Mouse (Mus musculus): ENCODE data around the gene Nek1. TPM values are rescaled to one million over a fixed set of nuclear protein-coding genes. Genes with fewer than 3 reads are reported as not detected.
"Not testable (repeated sequence)": the region's sequence is repeated elsewhere in the genome, so short reads cannot be mapped to it uniquely, and the experiment has no call there.

Gene Nek1
- total RNA-seq, 4 experiments from 2014 or later, result 2.7 to 4.8 (median 3.7) TPM

DNA sequence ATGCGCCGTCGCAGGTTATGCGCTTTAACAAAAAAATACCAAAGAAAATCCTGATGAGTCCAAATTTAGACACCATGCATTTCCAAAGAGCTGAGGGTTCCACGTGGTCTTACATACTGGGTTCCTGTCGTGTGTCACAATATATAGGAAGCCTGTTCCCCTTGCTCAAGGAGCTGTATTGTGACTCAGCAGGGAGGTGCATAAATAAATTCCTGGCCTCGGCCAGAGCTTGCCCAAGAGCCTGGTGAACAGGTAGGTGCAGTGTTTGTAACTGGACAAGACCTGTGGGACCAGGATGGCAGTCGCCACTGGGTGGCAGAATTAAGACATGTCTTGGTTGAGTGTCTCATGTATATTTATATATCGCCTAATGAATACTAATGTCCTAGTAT, 9.3 kb upstream of the Nek1 start:
- DNase-seq (ENCODE audit: low spot score in 2 of 2), result peak; percentile 25 to 42

DNA sequence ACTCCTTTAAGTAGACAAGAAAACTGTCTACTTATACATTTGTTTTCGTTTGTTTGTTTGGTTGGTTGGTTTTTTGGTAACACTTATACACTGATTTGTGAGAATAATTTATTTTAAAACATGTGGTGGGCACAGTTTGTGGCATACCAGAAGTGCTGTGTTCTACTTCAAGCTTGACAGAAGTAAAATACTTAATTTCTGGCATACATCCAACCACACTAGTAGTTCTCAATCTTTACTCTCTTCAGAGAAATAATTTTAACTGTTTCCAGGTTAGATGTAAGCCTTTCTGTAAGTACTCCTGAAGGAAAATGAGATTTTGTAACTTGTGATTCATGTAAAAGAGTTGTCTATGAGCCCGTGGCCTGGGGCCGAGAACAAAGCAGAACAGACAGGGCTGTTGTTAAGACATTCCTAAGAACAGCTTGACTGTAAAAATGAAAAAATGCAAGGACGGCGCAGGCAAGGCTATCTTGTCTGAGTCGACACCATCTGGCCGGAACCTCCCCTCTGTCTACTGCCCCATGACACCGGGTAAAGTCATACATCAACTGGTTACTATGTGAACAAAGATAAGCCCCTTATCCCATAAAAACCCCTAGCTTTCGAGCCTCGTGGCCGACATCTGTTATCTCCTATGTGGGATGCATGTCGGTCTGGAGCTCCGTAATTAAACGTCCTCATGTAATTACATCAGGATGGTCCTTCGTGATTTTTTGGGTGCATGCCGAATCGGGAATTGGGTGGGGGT, 8.6 kb upstream of the Nek1 start:
- not testable (repeated sequence) for DNase-seq (ENCODE audit: low spot score in 2 of 2)

- peak in 1 of 2 experiments; percentile 67 for DNase-seq (ENCODE audit: low spot score in 2 of 2)
These were observed 460 bp upstream of the Nek1 start for GRCm38 (mm10) chr8:60992561-60992909.

GRCm38 (mm10) chr8:60993639-60993986, 618 bp downstream of the Nek1 start:
- DNase-seq (ENCODE audit: low spot score in 2 of 2), result no peak

DNA sequence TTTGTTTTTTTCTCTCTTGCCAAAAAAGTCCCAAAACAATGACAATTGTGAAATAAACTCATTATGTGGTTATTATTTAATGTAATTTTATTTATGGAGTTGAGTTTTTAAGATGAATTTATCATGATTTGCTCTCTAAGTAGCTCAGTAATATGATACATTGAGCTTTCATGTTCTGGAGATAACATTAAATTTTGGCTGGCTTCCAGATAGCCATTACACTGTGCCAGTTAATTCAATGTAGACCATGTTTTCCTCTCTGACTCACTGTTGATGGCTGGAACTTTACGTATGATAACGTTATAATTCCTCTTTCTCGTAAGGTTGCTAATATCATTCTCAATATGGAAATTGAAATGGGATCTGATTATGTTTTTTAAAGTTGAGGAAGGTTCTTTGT, 3.5 kb downstream of the Nek1 start:
- DNase-seq (ENCODE audit: low spot score in 2 of 2), result no peak

DNA sequence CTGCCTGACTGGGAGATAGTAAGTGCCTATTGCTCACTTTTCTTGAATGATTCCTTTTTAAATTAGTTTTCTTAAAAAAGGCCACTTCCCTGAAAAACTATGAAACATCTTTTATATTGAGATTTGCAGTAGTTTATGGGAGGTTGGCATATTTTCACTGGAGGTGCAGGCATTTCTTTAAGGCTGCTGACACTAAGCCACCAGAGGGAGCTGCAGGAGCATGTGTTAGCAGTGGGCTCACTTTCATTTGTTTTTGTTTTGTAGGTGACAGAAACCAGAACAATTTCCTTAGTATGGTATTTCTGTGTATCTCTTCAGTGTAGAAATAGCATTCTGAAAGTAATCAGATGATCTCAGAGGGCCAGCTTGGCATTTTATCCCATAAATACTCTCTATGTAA, 49.0 kb downstream of the Nek1 start:
- no peak for DNase-seq (ENCODE audit: low spot score in 2 of 2)

- no peak for DNase-seq (ENCODE audit: low spot score in 2 of 2)
These were observed 50.9 kb downstream of the Nek1 start for GRCm38 (mm10) chr8:61043874-61044273.

DNA sequence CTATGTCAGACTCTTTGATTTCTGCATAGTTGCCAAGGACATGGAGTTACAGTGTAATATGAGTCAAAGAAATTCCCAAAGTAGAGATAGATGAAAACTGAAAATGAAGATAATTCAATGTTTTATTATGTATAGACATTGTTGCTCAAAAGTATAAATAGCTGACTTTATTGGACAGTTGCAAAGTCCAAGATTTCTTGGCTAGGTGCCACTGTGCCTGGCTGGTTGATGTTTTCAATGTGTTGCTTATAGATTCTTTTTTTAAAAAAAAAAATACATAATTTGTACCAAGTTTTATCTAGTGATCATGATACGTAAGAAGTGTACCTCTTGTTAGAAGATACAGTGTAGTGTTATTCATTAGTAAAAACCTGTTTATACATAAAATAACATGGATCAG, 53.8 kb downstream of the Nek1 start:
- DNase-seq (ENCODE audit: low spot score in 2 of 2), result no peak

- no peak for DNase-seq (ENCODE audit: low spot score in 2 of 2)
These were observed 60.0 kb downstream of the Nek1 start for GRCm38 (mm10) chr8:61053017-61053416.

- no peak for DNase-seq (ENCODE audit: low spot score in 2 of 2)
These were observed 61.3 kb downstream of the Nek1 start for GRCm38 (mm10) chr8:61054313-61054712.

DNA sequence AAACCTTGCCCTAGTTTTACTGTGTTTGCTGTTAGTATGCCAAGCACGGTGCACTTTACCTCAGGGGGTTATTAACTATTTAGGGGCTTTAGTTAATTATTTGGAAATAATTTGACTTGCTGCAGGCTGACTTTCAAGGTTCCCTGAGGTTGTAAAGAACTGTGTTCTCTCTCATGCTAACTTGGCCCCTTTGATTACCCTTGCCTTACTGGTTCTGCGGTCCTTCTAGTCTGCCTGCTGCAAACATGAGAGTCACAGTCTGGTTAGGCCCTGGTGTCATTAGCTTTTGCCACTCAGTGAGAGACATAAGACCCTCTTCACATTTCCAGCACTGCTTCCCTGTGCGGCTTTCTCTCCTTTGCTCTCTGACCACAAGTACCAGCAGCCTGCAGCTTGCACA, 64.0 kb downstream of the Nek1 start:
- no peak for DNase-seq (ENCODE audit: low spot score in 2 of 2)

GRCm38 (mm10) chr8:61059143-61059542, 66.1 kb downstream of the Nek1 start:
- DNase-seq (ENCODE audit: low spot score in 2 of 2), result no peak

DNA sequence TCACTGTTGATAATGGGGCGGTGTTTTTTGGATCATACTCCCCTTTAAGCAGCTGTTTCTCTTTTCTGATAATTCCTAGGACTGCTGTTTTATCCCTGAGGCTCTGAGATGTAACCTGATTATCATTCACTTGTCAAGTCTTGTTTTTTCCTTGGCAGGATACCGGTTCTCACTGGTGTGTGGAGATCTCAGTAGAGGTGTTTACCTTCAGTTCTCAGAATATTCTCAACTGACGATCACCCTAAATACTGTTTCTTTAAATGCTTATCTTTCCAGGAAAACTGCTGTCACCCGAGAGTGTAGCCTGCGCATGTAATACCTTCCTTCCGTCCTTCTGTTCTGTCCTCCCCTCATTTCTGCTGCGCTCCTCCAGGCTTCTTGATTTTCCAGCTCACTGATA, 67.4 kb downstream of the Nek1 start:
- DNase-seq (ENCODE audit: low spot score in 2 of 2), result no peak

- DNase-seq (ENCODE audit: low spot score in 2 of 2), result no peak
These were observed 82.1 kb downstream of the Nek1 start for GRCm38 (mm10) chr8:61075059-61075458.

GRCm38 (mm10) chr8:61110496-61110895, 117.5 kb downstream of the Nek1 start:
- DNase-seq (ENCODE audit: low spot score in 2 of 2), result no peak

DNA sequence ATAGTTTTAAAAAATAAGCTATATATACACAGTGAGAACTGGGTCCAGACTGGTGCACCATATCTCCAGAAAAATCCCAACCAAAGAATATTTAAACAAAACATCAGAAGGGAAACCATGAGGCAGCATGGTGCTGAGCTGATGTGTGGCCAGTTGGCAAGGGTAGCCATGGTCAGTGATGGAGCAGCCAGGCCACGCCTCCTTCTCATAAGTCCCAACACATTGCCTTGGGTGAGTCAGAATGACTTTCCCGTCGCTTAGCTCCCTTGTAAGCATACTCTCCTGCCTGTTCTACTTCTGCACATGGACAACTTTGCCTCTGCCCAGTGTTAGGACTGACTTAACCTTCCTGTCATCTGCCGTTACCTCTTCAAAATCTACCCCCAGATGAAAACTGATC, 118.9 kb downstream of the Nek1 start:
- no peak for DNase-seq (ENCODE audit: low spot score in 2 of 2)

- DNase-seq (ENCODE audit: low spot score in 2 of 2), result no peak
These were observed 128.6 kb downstream of the Nek1 start for GRCm38 (mm10) chr8:61121631-61122030.

DNA sequence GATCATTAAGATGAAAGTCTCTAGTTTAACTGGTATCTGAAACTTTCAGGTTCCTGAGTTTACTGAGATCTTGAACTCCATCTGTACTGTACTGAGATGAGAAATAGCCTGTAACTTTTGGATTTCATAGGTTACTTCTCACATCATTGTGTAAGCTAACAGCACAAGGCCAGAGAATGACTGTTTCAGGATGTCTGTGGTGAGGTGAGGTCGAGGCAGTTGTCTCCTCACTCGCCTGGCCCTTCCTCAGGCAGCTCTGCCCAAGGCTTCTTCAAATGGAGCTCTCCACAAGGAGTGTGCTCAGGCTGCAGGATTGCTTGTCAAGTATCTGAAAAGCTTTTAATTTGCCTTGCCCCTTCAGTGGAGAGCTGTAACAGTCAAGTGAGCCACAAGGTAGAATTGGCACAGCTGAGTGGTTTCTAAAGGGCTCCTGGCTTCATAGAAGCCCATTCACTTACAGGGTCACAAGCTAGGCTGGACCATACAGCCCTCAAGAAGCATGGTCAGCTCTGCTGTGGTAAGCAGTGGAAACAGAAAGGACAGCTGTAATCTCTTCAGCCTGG, 134.4 kb downstream of the Nek1 start:
- no peak for DNase-seq (ENCODE audit: low spot score in 2 of 2)

DNA sequence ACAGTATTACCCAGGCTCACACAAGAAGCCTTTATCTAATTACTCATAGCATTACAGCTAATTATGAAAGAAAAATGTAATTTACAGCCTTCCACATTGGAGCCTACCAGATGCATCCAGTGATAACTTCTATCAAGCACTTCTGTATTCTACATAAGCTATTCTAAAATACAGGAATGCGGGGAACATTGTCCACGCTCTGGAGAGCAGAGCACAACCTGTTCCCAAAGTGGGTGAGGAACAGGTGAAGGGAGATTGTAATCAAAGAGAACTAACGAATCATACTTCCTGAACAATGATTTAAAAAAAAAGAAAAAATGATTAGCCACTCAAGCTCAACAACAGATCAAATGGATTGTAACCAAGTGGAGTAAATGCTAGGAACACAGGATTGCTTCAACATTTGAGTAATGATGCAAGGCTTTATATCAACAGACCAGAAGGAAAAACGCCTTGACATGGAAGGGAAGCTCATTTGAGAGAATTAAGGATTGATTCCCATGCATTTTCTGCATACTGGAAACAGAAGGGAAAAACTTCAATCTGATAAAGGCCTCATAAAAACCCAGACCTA, 139.7 kb downstream of the Nek1 start:
- no peak for DNase-seq (ENCODE audit: low spot score in 2 of 2)

GRCm38 (mm10) chr8:61141869-61142268, 148.9 kb downstream of the Nek1 start:
- no peak for DNase-seq (ENCODE audit: low spot score in 2 of 2)

DNA sequence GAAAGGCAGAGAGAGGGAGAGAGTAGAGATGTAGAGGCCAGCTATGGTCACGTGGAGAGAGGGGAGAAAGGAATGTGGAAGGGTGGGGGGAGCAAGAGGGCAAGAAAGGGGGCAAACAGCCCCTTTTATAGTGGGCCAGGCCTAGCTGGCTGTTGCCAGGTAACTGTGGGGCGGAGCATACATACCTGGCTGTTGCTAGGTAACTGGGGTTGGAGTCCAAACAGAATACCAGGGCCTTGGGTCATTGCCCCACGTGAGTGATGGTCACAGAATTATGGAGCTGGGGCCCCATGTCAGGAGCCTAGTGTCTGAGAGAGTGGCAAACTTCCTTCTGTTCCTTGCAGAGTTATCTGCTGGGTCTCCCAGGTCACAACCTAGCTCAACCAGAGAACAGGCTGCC, 149.3 kb downstream of the Nek1 start:
- no peak for DNase-seq (ENCODE audit: low spot score in 2 of 2)

- no peak for DNase-seq (ENCODE audit: low spot score in 2 of 2)
These were observed 149.8 kb downstream of the Nek1 start for GRCm38 (mm10) chr8:61142845-61143244.

- DNase-seq (ENCODE audit: low spot score in 2 of 2), result no peak
These were observed 155.7 kb downstream of the Nek1 start for GRCm38 (mm10) chr8:61148728-61149127.
